Mouse (Mus musculus) effector memory CD4-positive, alpha-beta T cell, adult 5 months (primary cell): ENCODE data around the gene Mphosph8. TPM values are rescaled to one million over a fixed set of nuclear protein-coding genes. Genes with fewer than 3 reads are reported as not detected.

Experiments used
- polyA plus RNA-seq: library from polyadenylated mRNA; unstranded; fragments of 100-300 nt; shearing (Covaris generic); gene quantifications from one replicate; pipeline ENCODE4 v1.2.1, GENCODE M21; 2017

Gene Mphosph8
- 28.6 TPM for polyA plus RNA-seq

DNA sequence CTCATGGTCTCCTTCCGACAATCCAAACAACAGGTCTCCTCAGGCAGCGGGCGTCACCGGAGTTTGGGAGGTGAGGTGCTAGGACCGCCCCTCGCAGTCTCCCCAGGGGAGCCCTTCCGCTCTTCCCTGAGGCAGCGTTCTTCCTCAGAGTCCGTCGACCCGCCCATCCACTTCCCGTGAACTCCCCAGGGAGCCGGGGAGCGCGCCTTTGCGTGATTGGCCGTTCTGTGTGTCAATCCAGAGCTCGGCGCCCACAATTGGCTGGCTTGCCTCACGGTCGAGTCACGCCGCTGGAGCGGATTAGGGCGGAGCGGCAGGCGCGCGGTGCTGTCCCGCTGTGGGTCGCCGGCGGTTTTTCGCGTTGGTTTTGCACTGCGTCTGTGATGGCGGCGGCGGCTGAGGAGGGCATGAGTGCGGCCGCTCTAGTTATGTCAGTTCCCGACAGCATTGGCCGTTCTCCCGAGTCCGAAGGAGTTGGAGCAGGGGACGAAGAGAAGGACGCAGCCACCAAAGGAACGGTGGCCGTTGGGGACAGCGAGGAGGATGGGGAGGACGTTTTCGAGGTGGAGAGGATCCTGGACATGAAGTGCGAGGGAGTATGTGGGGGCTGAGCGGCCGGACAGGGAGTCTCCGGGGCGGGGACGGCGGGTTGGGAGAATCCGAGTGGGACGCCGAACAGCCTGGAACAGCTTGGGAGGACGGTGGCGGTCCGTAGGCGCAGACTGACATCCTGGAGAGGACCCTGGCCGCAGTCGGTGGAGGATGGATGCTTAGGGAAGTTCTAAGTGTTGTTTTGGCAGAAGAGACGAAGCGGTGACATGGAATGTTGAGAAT, at the start of gene Mphosph8:
TSS of gene Mphosph8 (plus strand) at position 280 of the 834 bp plus-strand sequence.

Other genes with a start within 250 kb of the Mphosph8 start
- 4.9 TPM for gene Cenpj, start 92.8 kb upstream of the Mphosph8 start, polyA plus RNA-seq
- gene Parp4, start 92.6 kb upstream of the Mphosph8 start, polyA plus RNA-seq = 18.9 TPM
- 71.5 TPM for gene Pspc1, start 110.1 kb downstream of the Mphosph8 start, polyA plus RNA-seq
- gene Zmym5, start 143.5 kb downstream of the Mphosph8 start, polyA plus RNA-seq = 59.6 TPM
- 70.4 TPM for gene Zmym2, start 218.4 kb downstream of the Mphosph8 start, polyA plus RNA-seq